Mouse (Mus musculus) sigmoid colon, adult 10 weeks (tissue): ENCODE results near the gene Srsf4. TPM values are rescaled to one million over a fixed set of nuclear protein-coding genes. Genes with fewer than 3 reads are reported as not detected.

Source experiments
- polyA plus RNA-seq: library from polyadenylated mRNA; stranded (reverse); fragments of 350-450 nt; fragmentation: Illumina TruSeq; extraction: RNeasy Lipid Tissue Mini Kit (QIAGEN cat#74804); gene quantifications from one replicate; pipeline ENCODE4 v1.2.3, GENCODE M21; 2014; ENCODE audit warnings: low read depth, low replicate concordance

Srsf4 gene
- 22.7 TPM for polyA plus RNA-seq

DNA sequence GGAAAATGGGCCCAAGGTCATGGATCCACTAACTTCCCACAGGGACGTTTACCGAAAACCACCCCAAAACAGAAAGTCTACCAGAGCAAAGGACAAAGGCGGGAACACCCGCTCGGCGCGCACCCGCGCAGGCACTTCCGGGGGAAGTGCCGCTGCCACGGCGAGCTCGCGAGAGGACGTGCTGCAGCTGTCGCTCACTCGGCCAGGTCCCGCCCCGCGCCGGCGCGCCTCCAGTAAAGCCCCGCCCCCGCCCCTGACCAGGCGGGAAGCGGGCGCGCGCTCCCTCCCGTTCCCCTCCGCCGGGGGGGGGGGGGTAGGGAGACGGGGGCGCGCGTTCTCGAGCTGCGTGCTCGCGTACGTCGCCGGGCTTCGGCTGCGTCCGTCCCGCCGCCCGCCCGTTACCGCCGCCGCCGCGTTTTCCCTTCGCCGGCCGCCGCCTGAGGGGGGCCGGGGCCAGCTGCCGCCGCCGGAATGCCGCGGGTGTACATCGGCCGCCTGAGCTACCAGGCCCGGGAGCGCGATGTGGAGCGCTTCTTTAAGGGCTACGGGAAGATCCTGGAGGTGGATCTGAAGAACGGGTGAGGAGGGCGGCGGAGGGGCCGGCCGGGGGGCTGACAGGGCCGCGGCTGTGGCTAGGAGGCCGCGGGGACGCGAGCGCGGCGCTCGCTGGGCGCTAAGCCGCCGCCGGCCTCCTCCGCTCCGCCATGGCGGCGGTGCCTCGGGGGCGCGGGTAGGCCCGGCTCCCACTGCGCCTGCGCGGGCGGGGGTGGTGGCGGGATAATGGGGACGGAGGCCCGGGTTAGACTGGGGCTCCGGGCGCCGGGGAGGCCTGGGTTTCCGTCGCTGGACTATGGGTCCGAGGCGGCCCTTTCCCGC lies at the start of gene Srsf4:
Gene Srsf4, plus strand, starts transcription at position 325 of the 876 bp plus-strand sequence.

DNA sequence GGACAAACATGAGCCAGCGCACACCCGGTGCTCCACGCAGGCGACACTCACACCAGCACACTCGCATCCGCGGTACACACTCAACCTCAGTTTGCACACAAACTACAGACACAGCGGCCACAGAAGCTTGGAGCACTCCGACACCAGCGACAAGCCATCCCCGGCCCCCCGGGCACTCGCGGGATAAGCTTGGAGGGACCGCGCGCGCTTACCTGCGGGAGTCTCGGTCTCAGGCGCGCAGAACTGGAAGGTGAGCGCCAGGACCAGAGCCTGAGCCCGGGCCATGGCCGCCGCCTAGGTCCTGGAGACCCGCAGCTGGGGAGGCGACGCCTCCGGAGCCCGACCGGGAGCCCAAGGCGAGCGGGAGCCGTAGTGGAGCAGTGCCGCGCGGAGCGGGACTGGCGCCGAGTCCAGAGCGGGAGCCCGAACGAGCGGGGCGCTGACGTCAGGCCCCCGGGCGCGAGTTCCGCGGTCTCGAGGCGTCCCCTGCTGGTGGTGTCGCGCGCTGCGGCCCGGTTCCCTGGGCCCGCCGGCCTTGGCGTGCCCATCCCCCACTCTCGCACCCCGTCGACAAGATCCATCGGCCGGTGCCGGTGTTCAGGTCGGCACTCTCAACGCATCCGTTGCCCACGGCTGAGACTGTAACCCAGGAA lies 35.4 kb upstream of the Srsf4 start, which contains the start of gene Ptpru:
Gene Ptpru, minus strand, starts transcription at position 417 of the 653 bp plus-strand sequence.

DNA sequence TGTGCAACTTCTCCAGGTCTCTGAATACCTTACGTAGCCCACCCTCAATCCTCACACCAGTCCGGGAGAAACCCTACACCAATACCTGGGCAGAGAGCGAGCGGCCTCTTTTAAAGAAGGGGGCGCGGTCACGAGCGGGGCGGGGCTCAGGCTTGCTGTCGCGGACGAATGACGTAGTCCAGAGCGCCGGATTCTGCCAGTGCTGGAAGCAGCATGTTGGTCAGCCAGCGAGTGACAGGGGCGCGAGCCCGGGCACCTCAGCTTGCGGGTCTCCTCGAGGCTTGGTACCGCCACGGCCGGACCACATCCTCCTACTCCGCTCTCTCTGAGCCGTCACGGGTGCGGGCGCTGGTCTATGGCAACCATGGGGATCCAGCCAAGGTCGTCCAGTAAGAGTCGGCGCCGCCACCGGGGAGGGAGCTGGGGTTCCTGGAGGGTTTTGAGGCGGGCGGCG lies 30.1 kb upstream of the Srsf4 start, which contains the start of gene Mecr:
Gene Mecr, plus strand, starts transcription at position 181 of the 454 bp plus-strand sequence.

DNA sequence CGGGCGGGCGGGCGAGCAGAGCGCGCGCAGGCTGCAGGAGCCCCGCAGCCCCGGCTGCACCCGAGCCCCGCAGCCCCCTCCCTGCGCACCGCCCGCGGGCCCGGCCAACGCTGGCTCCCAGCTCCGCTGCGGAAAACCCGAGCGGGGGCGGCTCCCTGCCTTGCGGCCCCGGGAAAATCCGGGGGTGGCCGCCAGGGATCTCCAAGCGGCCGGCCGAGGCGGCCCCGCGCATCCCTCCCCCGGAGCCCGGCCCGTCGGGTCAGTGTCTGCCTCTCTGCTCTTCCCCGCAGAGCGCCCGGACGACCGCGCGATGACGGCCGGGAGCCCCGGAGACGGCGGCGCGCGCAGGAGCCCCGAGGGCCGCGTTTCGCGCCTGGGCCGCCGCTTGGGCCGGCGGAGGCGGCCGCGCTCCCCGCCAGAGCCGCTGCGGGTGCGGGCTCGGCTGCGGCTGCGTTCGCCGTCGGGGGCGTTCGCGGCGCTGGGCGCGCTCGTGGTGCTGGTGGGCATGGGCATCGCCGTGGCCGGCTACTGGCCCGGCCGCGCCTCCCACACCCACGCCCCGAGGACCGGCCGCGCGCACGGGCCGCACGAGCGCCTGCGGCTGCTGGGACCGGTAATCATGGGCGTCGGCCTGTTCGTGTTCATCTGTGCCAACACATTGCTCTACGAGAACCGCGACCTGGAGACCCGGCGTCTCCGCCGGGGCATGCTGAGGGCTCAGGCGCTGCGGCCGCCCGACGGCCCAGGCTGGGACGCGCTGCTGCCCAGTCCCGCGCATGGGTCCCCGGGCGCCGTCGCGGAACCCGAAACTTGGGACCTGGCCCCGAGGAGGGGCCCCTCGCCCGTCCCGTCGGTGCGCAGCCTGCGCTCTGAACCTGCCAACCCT lies 48.3 kb downstream of the Srsf4 start, which contains the start of gene Tmem200b:
Gene Tmem200b, plus strand, starts transcription at position 311 of the 886 bp plus-strand sequence.

Other genes starting within 250 kb of the Srsf4 start
- gene Ptpru, start 35.3 kb upstream of the Srsf4 start, polyA plus RNA-seq = 5.9 TPM
- 17.5 TPM for gene Mecr, start 30.1 kb upstream of the Srsf4 start, polyA plus RNA-seq
- not detected for gene Tmem200b, start 48.2 kb downstream of the Srsf4 start, polyA plus RNA-seq
- gene Gm10300, start 201.1 kb downstream of the Srsf4 start, polyA plus RNA-seq = not detected
- gene Epb41, start 201.7 kb downstream of the Srsf4 start, polyA plus RNA-seq = 53.1 TPM